Mouse (Mus musculus) lung, adult 2 months (tissue): ENCODE measurements around the gene Abcb5.

Experiments used
- CTCF ChIP-seq: fragments of 200-500 bp; IDR thresholded peaks from 2 replicates; pipeline ENCODE4 v1.5.1; 2011; ENCODE audit warnings: mild to moderate bottlenecking, low read length, control low read depth; ENCODE audit not compliant: insufficient read depth
- POLR2A ChIP-seq: fragments of 200-500 bp; IDR thresholded peaks from 2 replicates; pipeline ENCODE4 v1.6.1; 2011; ENCODE audit warnings: low read depth, mild to moderate bottlenecking, control low read depth, low read length, borderline replicate concordance; ENCODE audit errors: extremely low read depth

DNA sequence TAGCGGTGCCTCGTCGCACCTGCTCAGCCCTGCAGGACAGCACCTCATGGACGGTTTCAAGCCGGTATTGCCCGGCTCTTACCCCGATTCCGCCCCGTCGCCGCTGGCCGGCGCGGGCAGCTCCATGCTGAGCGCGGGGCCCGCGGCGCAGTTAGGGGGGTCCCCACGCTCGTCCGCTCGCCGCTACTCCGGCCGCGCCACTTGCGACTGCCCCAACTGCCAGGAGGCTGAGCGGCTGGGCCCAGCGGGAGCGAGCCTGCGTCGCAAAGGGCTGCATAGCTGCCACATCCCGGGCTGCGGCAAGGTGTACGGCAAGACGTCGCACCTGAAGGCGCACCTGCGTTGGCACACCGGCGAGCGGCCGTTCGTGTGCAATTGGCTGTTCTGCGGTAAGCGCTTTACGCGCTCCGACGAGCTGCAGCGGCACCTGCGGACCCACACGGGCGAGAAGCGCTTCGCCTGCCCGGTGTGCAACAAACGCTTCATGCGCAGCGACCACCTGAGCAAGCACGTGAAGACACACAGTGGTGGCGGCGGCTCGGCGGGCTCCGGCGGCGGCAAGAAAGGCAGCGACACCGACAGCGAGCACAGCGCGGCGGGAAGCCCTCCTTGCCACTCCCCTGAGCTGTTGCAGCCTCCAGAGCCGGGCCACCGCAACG lies 116.9 kb downstream of the Abcb5 start:
- TF ChIP-seq POLR2A (no peak), CTCF (no peak)
